Mouse (Mus musculus) hindbrain, embryonic 12.5 days (tissue): ENCODE results near the gene Tspan9. TPM values are rescaled to one million over a fixed set of nuclear protein-coding genes. Genes with fewer than 3 reads are reported as not detected.

Source experiments
- ATAC-seq: fragments of 200-750 bp; cut with Nextera tagmentation; 2 replicates; pipeline ENCODE4 v1.8.0; 2017; ENCODE audit warnings: moderate TSS enrichment; ENCODE audit not compliant: low FRiP score
- H3K27ac ChIP-seq: fragments of 300-500 bp; sonication (generic); 2 replicates; pipeline ENCODE4 v1.5.1; 2016; ENCODE audit warnings: mild to moderate bottlenecking
- H3K27me3 ChIP-seq: fragments of 300-500 bp; sonication (generic); 2 replicates; pipeline ENCODE4 v1.6.1; 2016; ENCODE audit warnings: mild to moderate bottlenecking
- H3K36me3 ChIP-seq: fragments of 300-500 bp; sonication (generic); 2 replicates; pipeline ENCODE4 v1.6.1; 2016; ENCODE audit warnings: mild to moderate bottlenecking
- H3K4me1 ChIP-seq: fragments of 300-500 bp; sonication (generic); 2 replicates; pipeline ENCODE4 v1.6.1; 2016
- H3K4me2 ChIP-seq: fragments of 300-500 bp; sonication (generic); replicated peaks from 2 replicates; pipeline ENCODE4 v1.6.1; 2016; ENCODE audit warnings: mild to moderate bottlenecking
- H3K4me3 ChIP-seq: fragments of 300-500 bp; sonication (generic); 2 replicates; pipeline ENCODE4 v1.5.1; 2016; ENCODE audit warnings: mild to moderate bottlenecking
- H3K9ac ChIP-seq: fragments of 300-500 bp; sonication (generic); 2 replicates; pipeline ENCODE4 v1.6.1; 2016; ENCODE audit warnings: mild to moderate bottlenecking, moderate library complexity
- H3K9me3 ChIP-seq: fragments of 300-500 bp; sonication (generic); replicated peaks from 2 replicates; pipeline ENCODE4 v1.6.1; 2016; ENCODE audit warnings: mild to moderate bottlenecking
- WGBS: fragments of 180-500 bp; shearing (Covaris S2); methylation state at CpG from one replicate; pipeline ENCODE4 v1.1.7; 2016; 5-methylcytosine and 5-hydroxymethylcytosine counted together
- polyA plus RNA-seq: library from polyadenylated mRNA; unstranded; fragments of >200 nt; fragmentation: Nextera tagmentation; extraction: Ambion mirVana; gene quantifications from 2 replicates; pipeline ENCODE4 v1.2.1, GENCODE M21; 2016

The Tspan9 gene
- polyA plus RNA-seq, 1 experiment from 2014 or later: 63.4 TPM

- no peaks in the 10 kb centered on the region for H3K9me3 ChIP-seq
- ATAC-seq: peak; percentile 12; the same call in 1 of the 2 replicates
- no peak overlapping the region for H3K27ac ChIP-seq
- H3K4me3 ChIP-seq: no peak overlapping the region
- 66% methylated on average over 17 of the region's 17 CpGs for WGBS
- no peak overlapping the region for H3K9ac ChIP-seq
- H3K27me3 ChIP-seq: no peaks in the 10 kb centered on the region; the same call in 1 of the 2 replicates
- peaks cover 61% of the 10 kb centered on the region for H3K4me1 ChIP-seq
- H3K4me2 ChIP-seq: no peak overlapping the region
- H3K36me3 ChIP-seq: no peaks in the 10 kb centered on the region
These were observed 131.6 kb downstream of the Tspan9 start for GRCm38 (mm10) chr6:128011781-128012180.

GRCm38 (mm10) chr6:128011071-128011477, 132.3 kb downstream of the Tspan9 start:
- H3K27ac ChIP-seq: no peak overlapping the region
- WGBS: 81% methylated on average over 13 of the region's 13 CpGs
- ATAC-seq: no peak
- no peaks in the 10 kb centered on the region for H3K36me3 ChIP-seq
- no peaks in the 10 kb centered on the region for H3K9me3 ChIP-seq
- no peak overlapping the region for H3K9ac ChIP-seq
- no peak overlapping the region for H3K4me3 ChIP-seq
- H3K4me1 ChIP-seq: peaks cover 67% of the 10 kb centered on the region
- no peaks in the 10 kb centered on the region; the same call in 1 of the 2 replicates for H3K27me3 ChIP-seq
- H3K4me2 ChIP-seq: no peak overlapping the region

- no peak overlapping the region for H3K27ac ChIP-seq
- no peak overlapping the region for H3K9ac ChIP-seq
- no peaks in the 10 kb centered on the region for H3K9me3 ChIP-seq
- H3K4me2 ChIP-seq: no peak overlapping the region
- no peaks in the 10 kb centered on the region for H3K36me3 ChIP-seq
- peaks cover 69% of the 10 kb centered on the region for H3K4me1 ChIP-seq
- no peak for ATAC-seq
- H3K27me3 ChIP-seq: no peaks in the 10 kb centered on the region; the same call in 1 of the 2 replicates
- WGBS: 59% methylated on average over 11 of the region's 11 CpGs
- H3K4me3 ChIP-seq: no peak overlapping the region
These were observed 133.0 kb downstream of the Tspan9 start for GRCm38 (mm10) chr6:128010135-128010971.

- Histone ChIP-seq H3K36me3 (no peaks in the 10 kb centered on the region), H3K27ac (no peak overlapping the region), H3K9me3 (no peaks in the 10 kb centered on the region), H3K9ac (no peak overlapping the region), H3K27me3 (no peaks in the 10 kb centered on the region), H3K4me1 (peaks cover 75% of the 10 kb centered on the region), H3K4me3 (no peak overlapping the region), H3K4me2 (no peak overlapping the region)
- WGBS: 72% methylated on average over 5 of the region's 5 CpGs
- no peak for ATAC-seq
These were observed 135.3 kb downstream of the Tspan9 start for GRCm38 (mm10) chr6:128007982-128008562.

- H3K27ac ChIP-seq: no peak overlapping the region
- no peaks in the 10 kb centered on the region for H3K36me3 ChIP-seq
- no peaks in the 10 kb centered on the region for H3K27me3 ChIP-seq
- no peak overlapping the region for H3K9ac ChIP-seq
- H3K4me2 ChIP-seq: no peak overlapping the region
- peaks cover 74% of the 10 kb centered on the region for H3K4me1 ChIP-seq
- ATAC-seq: no peak
- H3K4me3 ChIP-seq: no peak overlapping the region
- H3K9me3 ChIP-seq: no peaks in the 10 kb centered on the region
- WGBS: 83% methylated on average over 12 of the region's 12 CpGs
These were observed 136.1 kb downstream of the Tspan9 start for GRCm38 (mm10) chr6:128007241-128007701.

- no peak overlapping the region for H3K9ac ChIP-seq
- H3K4me1 ChIP-seq: peaks cover 72% of the 10 kb centered on the region
- H3K4me3 ChIP-seq: no peak overlapping the region
- H3K27ac ChIP-seq: no peak overlapping the region
- no peaks in the 10 kb centered on the region for H3K9me3 ChIP-seq
- ATAC-seq: no peak
- H3K36me3 ChIP-seq: no peaks in the 10 kb centered on the region
- no peak overlapping the region for H3K4me2 ChIP-seq
- 39% methylated on average over 8 of the region's 8 CpGs for WGBS
- no peaks in the 10 kb centered on the region for H3K27me3 ChIP-seq
These were observed 137.2 kb downstream of the Tspan9 start for GRCm38 (mm10) chr6:128006156-128006555.

GRCm38 (mm10) chr6:128004544-128004943, 138.8 kb downstream of the Tspan9 start:
- no peaks in the 10 kb centered on the region for H3K9me3 ChIP-seq
- H3K4me1 ChIP-seq: peaks cover 59% of the 10 kb centered on the region
- no peak overlapping the region for H3K4me2 ChIP-seq
- ATAC-seq: no peak
- H3K27me3 ChIP-seq: no peaks in the 10 kb centered on the region
- H3K9ac ChIP-seq: no peak overlapping the region
- no peak overlapping the region for H3K27ac ChIP-seq
- WGBS: 79% methylated on average over 16 of the region's 16 CpGs
- no peak overlapping the region for H3K4me3 ChIP-seq
- H3K36me3 ChIP-seq: no peaks in the 10 kb centered on the region

GRCm38 (mm10) chr6:128003542-128003941, 139.9 kb downstream of the Tspan9 start:
- Histone ChIP-seq H3K4me3 (no peak overlapping the region), H3K27ac (no peak overlapping the region), H3K9me3 (no peaks in the 10 kb centered on the region), H3K9ac (no peak overlapping the region), H3K4me1 (peaks cover 57% of the 10 kb centered on the region), H3K36me3 (no peaks in the 10 kb centered on the region), H3K4me2 (no peak overlapping the region), H3K27me3 (no peaks in the 10 kb centered on the region)
- no peak for ATAC-seq
- 63% methylated on average over 5 of the region's 5 CpGs for WGBS

- no peak for ATAC-seq
These were observed 140.7 kb downstream of the Tspan9 start for GRCm38 (mm10) chr6:128002667-128003066.

GRCm38 (mm10) chr6:128002104-128002503, 141.3 kb downstream of the Tspan9 start:
- H3K4me1 ChIP-seq: peaks cover 48% of the 10 kb centered on the region
- H3K27ac ChIP-seq: no peak overlapping the region
- H3K4me2 ChIP-seq: no peak overlapping the region
- WGBS: 57% methylated on average over 10 of the region's 10 CpGs
- H3K27me3 ChIP-seq: no peaks in the 10 kb centered on the region
- no peak for ATAC-seq
- no peak overlapping the region for H3K9ac ChIP-seq
- H3K4me3 ChIP-seq: no peak overlapping the region
- H3K9me3 ChIP-seq: no peaks in the 10 kb centered on the region
- no peaks in the 10 kb centered on the region for H3K36me3 ChIP-seq

More at GRCm38 (mm10) chr6:128002667-128003066, 140.7 kb downstream of the Tspan9 start:
- WGBS: 82% methylated on average over 4 of the region's 4 CpGs
- Histone ChIP-seq H3K4me2 (no peak overlapping the region), H3K4me3 (no peak overlapping the region), H3K36me3 (no peaks in the 10 kb centered on the region), H3K4me1 (peaks cover 52% of the 10 kb centered on the region), H3K27ac (no peak overlapping the region), H3K9me3 (no peaks in the 10 kb centered on the region), H3K9ac (no peak overlapping the region), H3K27me3 (no peaks in the 10 kb centered on the region)

- H3K27me3 ChIP-seq: no peaks in the 10 kb centered on the region
- H3K4me1 ChIP-seq: peaks cover 47% of the 10 kb centered on the region
- no peak for ATAC-seq
- no peak overlapping the region for H3K27ac ChIP-seq
- H3K36me3 ChIP-seq: no peaks in the 10 kb centered on the region
- H3K4me3 ChIP-seq: no peak overlapping the region
- WGBS: 19% methylated on average over 1 of the region's 1 CpGs
- no peak overlapping the region for H3K4me2 ChIP-seq
- H3K9me3 ChIP-seq: no peaks in the 10 kb centered on the region
- no peak overlapping the region for H3K9ac ChIP-seq
These were observed 141.8 kb downstream of the Tspan9 start for GRCm38 (mm10) chr6:128001587-128001986.

GRCm38 (mm10) chr6:128000777-128001176, 142.6 kb downstream of the Tspan9 start:
- no peaks in the 10 kb centered on the region for H3K9me3 ChIP-seq
- no peak overlapping the region for H3K27ac ChIP-seq
- 74% methylated on average over 3 of the region's 3 CpGs for WGBS
- H3K4me1 ChIP-seq: peaks cover 39% of the 10 kb centered on the region
- H3K9ac ChIP-seq: no peak overlapping the region
- no peak overlapping the region for H3K4me3 ChIP-seq
- no peaks in the 10 kb centered on the region for H3K27me3 ChIP-seq
- no peaks in the 10 kb centered on the region for H3K36me3 ChIP-seq
- no peak for ATAC-seq
- no peak overlapping the region for H3K4me2 ChIP-seq
